Mouse (Mus musculus) ES-Bruce4 (cell line): ENCODE results near the gene Hoxd13.

Experiments used
- CTCF ChIP-seq: IDR thresholded peaks from one replicate; pipeline ENCODE4 v1.8.1; 2011; ENCODE audit warnings: low read depth, low read length
- EP300 ChIP-seq: IDR thresholded peaks from 2 replicates; pipeline ENCODE4 v1.6.1; 2011; ENCODE audit warnings: low read depth, low read length; ENCODE audit not compliant: insufficient read depth
- POLR2A ChIP-seq: IDR thresholded peaks from one replicate; pipeline ENCODE4 v1.8.1; 2011; ENCODE audit warnings: low read length; ENCODE audit not compliant: insufficient read depth

DNA sequence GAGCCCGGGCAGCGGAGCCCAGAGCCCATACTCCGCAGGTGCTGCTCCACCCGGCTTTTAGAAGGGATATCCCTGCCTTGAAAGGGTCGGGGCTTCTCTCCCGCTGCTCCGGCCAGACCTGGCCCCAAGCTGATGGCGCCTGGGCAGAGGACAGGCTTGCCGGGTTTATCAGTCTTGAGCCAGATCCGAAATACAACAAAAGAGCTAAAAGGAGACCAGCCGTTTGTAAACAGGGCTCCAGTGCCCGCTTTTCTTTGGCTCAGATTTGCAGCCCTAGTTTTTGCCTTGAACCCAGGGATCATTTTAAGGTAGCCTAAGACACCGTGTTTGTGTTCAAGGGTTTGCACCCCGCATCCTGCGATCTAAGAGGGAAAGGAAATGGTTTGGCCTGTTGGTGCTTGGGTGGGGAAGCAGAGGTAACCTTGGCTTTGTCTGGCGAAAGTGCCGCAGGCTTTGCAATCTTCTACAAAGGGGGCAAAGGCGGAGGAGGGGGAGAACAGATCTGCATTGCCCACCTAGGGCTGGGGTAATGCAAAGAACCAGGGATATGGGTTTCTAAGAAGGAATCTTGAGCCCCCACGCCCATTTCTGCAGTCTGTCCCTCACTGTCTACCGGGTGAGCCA lies 24.8 kb downstream of the Hoxd13 start:
- TF ChIP-seq CTCF (no peak), EP300 (no peak), POLR2A (no peak)
